Mouse (Mus musculus) liver, embryonic 14.5 days (tissue): ENCODE data around the gene Dynlt1c. TPM values are rescaled to one million over a fixed set of nuclear protein-coding genes. Genes with fewer than 3 reads are reported as not detected.
"Not testable (repeated sequence)": the region's sequence is repeated elsewhere in the genome, so short reads cannot be mapped to it uniquely, and the experiment has no call there.

Experiments used
- ATAC-seq: fragments of 200-750 bp; cut with Nextera tagmentation; 2 replicates; pipeline ENCODE4 v1.8.0; 2017; ENCODE audit warnings: moderate number of reproducible peaks, mild to moderate bottlenecking, moderate library complexity; ENCODE audit not compliant: insufficient read depth
- DNase-seq, 3 experiments: peaks; one replicate each; pipeline ENCODE4 v3.0.0-alpha.2; 2012 to 2013; ENCODE audit warnings: low read depth in 3 of 3, low spot score in 3 of 3
- H3K27ac ChIP-seq: fragments of 300-500 bp; sonication (generic); 2 replicates; pipeline ENCODE4 v1.5.1; 2014; ENCODE audit warnings: moderate library complexity, mild to moderate bottlenecking, control low read depth, inconsistent platforms
- H3K27me3 ChIP-seq: fragments of 300-500 bp; sonication (generic); 2 replicates; pipeline ENCODE4 v1.6.1; 2014; ENCODE audit warnings: mild to moderate bottlenecking, low read length, moderate library complexity; ENCODE audit not compliant: control insufficient read depth, insufficient read depth
- H3K36me3 ChIP-seq: fragments of 300-500 bp; sonication (generic); replicated peaks from 2 replicates; pipeline ENCODE4 v1.6.1; 2014; ENCODE audit warnings: low read depth; ENCODE audit not compliant: control insufficient read depth, insufficient read depth
- H3K4me1 ChIP-seq, 2 experiments: fragments of 200-500 bp in 1 of 2; fragments of 300-500 bp in 1 of 2; sonication (generic) in 1 of 2; replicated peaks; 2 replicates each; pipeline ENCODE4 v1.6.1; 2012 to 2014; ENCODE audit warnings: antibody characterized with exemption in 1 of 2, inconsistent platforms in 1 of 2, low read length in 1 of 2; ENCODE audit not compliant: control insufficient read depth in 2 of 2, insufficient read depth in 2 of 2
- H3K4me2 ChIP-seq: fragments of 300-500 bp; sonication (generic); 2 replicates; pipeline ENCODE4 v1.6.1; 2014; ENCODE audit warnings: low read depth, mild to moderate bottlenecking, control low read depth, moderate library complexity
- H3K4me3 ChIP-seq, 2 experiments: fragments of 200-500 bp in 1 of 2; fragments of 300-500 bp in 1 of 2; sonication (generic) in 1 of 2; 2 replicates each; pipeline ENCODE4 v1.5.1; 2012 to 2014; ENCODE audit warnings: low read depth in 2 of 2, low read length in 2 of 2, mild to moderate bottlenecking in 2 of 2, control low read depth in 1 of 2, inconsistent platforms in 1 of 2, moderate library complexity in 1 of 2; ENCODE audit not compliant: insufficient read depth in 1 of 2
- H3K9ac ChIP-seq: fragments of 300-500 bp; sonication (generic); replicated peaks from 2 replicates; pipeline ENCODE4 v1.6.1; 2014; ENCODE audit warnings: mild to moderate bottlenecking, control low read depth, moderate library complexity
- H3K9me3 ChIP-seq: fragments of 300-500 bp; sonication (generic); 2 replicates; pipeline ENCODE4 v1.6.1; 2016; ENCODE audit warnings: low read length, mixed read lengths; ENCODE audit not compliant: control insufficient read depth
- WGBS: fragments of 180-500 bp; shearing (Covaris S2); extraction: QIAGEN DNeasy Blood & Tissue Kit; methylation state at CpG from one replicate; pipeline ENCODE4 v1.1.7; 2014; ENCODE audit not compliant: insufficient replicate concordance; 5-methylcytosine and 5-hydroxymethylcytosine counted together
- polyA plus RNA-seq, 2 experiments: library from polyadenylated mRNA; depleted of rRNA in 1 of 2; stranded (reverse) in 1 of 2; unstranded in 1 of 2; fragments of >200 nt; fragmentation: Nextera tagmentation in 1 of 2; extraction: Ambion mirVana in 1 of 2; gene quantifications; 2 replicates each; pipeline versions ENCODE4 v1.2.1 to v1.2.3; 2012 to 2014

Dynlt1c gene
- polyA plus RNA-seq, 2 experiments: 2.8 to 6.2 TPM

- not testable (repeated sequence) for H3K4me2 ChIP-seq, H3K4me3 ChIP-seq, H3K9ac ChIP-seq, H3K4me1 ChIP-seq, DNase-seq, H3K27me3 ChIP-seq, H3K36me3 ChIP-seq, H3K9me3 ChIP-seq, ATAC-seq, H3K27ac ChIP-seq
- WGBS: 78% methylated on average over 14 of the region's 21 CpGs
Measured at GRCm38 (mm10) chr17:6639486-6639885, 38.0 kb downstream of the Dynlt1c start.

- ATAC-seq, H3K4me3 ChIP-seq, H3K9ac ChIP-seq, H3K4me1 ChIP-seq, H3K4me2 ChIP-seq, DNase-seq, H3K27ac ChIP-seq, H3K27me3 ChIP-seq, H3K36me3 ChIP-seq, H3K9me3 ChIP-seq: not testable (repeated sequence)
- 78% methylated on average over 10 of the region's 10 CpGs for WGBS
Measured at GRCm38 (mm10) chr17:6640044-6640637, 38.7 kb downstream of the Dynlt1c start.

- not testable (repeated sequence) for DNase-seq, H3K36me3 ChIP-seq, H3K9me3 ChIP-seq, H3K4me2 ChIP-seq, H3K4me1 ChIP-seq, H3K27ac ChIP-seq, H3K9ac ChIP-seq, ATAC-seq, H3K27me3 ChIP-seq, H3K4me3 ChIP-seq
- 61% methylated on average over 14 of the region's 14 CpGs for WGBS
Measured at GRCm38 (mm10) chr17:6640771-6641429, 39.4 kb downstream of the Dynlt1c start.

- WGBS: 87% methylated on average over 7 of the region's 9 CpGs
- H3K9me3 ChIP-seq, H3K27ac ChIP-seq, H3K4me1 ChIP-seq, DNase-seq, H3K4me2 ChIP-seq, ATAC-seq, H3K36me3 ChIP-seq, H3K4me3 ChIP-seq, H3K9ac ChIP-seq, H3K27me3 ChIP-seq: not testable (repeated sequence)
Measured at GRCm38 (mm10) chr17:6644210-6644609, 42.7 kb downstream of the Dynlt1c start.

- H3K9me3 ChIP-seq, ATAC-seq, H3K9ac ChIP-seq, H3K27ac ChIP-seq, H3K27me3 ChIP-seq, H3K36me3 ChIP-seq, H3K4me3 ChIP-seq, DNase-seq, H3K4me2 ChIP-seq, H3K4me1 ChIP-seq: not testable (repeated sequence)
- 64% methylated on average over 4 of the region's 4 CpGs for WGBS
Measured at GRCm38 (mm10) chr17:6644673-6645072, 43.2 kb downstream of the Dynlt1c start.

- H3K36me3 ChIP-seq, H3K4me2 ChIP-seq, H3K9me3 ChIP-seq, ATAC-seq, H3K4me1 ChIP-seq, H3K9ac ChIP-seq, DNase-seq, H3K27me3 ChIP-seq, H3K4me3 ChIP-seq, H3K27ac ChIP-seq: not testable (repeated sequence)
- 67% methylated on average over 3 of the region's 4 CpGs for WGBS
Measured at GRCm38 (mm10) chr17:6645668-6646067, 44.2 kb downstream of the Dynlt1c start.

- not testable (repeated sequence) for H3K36me3 ChIP-seq, H3K4me1 ChIP-seq, H3K27ac ChIP-seq, DNase-seq, H3K4me2 ChIP-seq, H3K9ac ChIP-seq, ATAC-seq, H3K27me3 ChIP-seq, H3K4me3 ChIP-seq, H3K9me3 ChIP-seq
- 90% methylated on average over 8 of the region's 8 CpGs for WGBS
Measured at GRCm38 (mm10) chr17:6646841-6647240, 45.4 kb downstream of the Dynlt1c start.

- WGBS: 82% methylated on average over 3 of the region's 3 CpGs
- H3K4me3 ChIP-seq: not testable (repeated sequence)
Measured at GRCm38 (mm10) chr17:6647452-6647851, 46.0 kb downstream of the Dynlt1c start.

More at GRCm38 (mm10) chr17:6647452-6647851, 46.0 kb downstream of the Dynlt1c start:
- H3K36me3 ChIP-seq, DNase-seq, ATAC-seq, H3K9ac ChIP-seq, H3K27ac ChIP-seq, H3K4me1 ChIP-seq, H3K27me3 ChIP-seq, H3K4me2 ChIP-seq, H3K9me3 ChIP-seq: not testable (repeated sequence)
